Mouse (Mus musculus): ENCODE measurements at regions not wholly inside any gene's neighbourhood (a gene's known extent, or its start where the extent isn't known, plus 50 kb on each side); places are given as distances from the start of the nearest gene placed in this dataset.

- DNase-seq (ENCODE audit: low read depth, low spot score) = no peak
Measured at GRCm38 (mm10) chr15:61411821-61412220, 489.0 kb upstream of the A1bg start.

- DNase-seq (ENCODE audit: low read depth, low spot score) = no peak
Measured at GRCm38 (mm10) chr15:61410789-61411188, 488.0 kb upstream of the A1bg start.

- DNase-seq (ENCODE audit: low read depth, low spot score) = no peak
Measured at GRCm38 (mm10) chr15:61408621-61409020, 485.8 kb upstream of the A1bg start.

GRCm38 (mm10) chr15:61400720-61401119 is 477.9 kb upstream of the A1bg start:
- DNase-seq (ENCODE audit: low read depth, low spot score) = no peak

GRCm38 (mm10) chr15:61399971-61400370 is 477.2 kb upstream of the A1bg start:
- DNase-seq (ENCODE audit: low read depth, low spot score) = no peak

GRCm38 (mm10) chr15:61398829-61399228 is 476.0 kb upstream of the A1bg start:
- no peak for DNase-seq (ENCODE audit: low read depth, low spot score)

GRCm38 (mm10) chr15:61397061-61397460 is 474.2 kb upstream of the A1bg start:
- DNase-seq (ENCODE audit: low read depth, low spot score) = no peak

- DNase-seq (ENCODE audit: low read depth, low spot score) = no peak
Measured at GRCm38 (mm10) chr15:61395296-61395826, 472.5 kb upstream of the A1bg start.

- DNase-seq (ENCODE audit: low read depth, low spot score) = no peak
Measured at GRCm38 (mm10) chr15:61380666-61381065, 457.9 kb upstream of the A1bg start.

- no peak for DNase-seq (ENCODE audit: low read depth, low spot score)
Measured at GRCm38 (mm10) chr15:61366276-61366675, 443.5 kb upstream of the A1bg start.

- DNase-seq (ENCODE audit: low read depth, low spot score) = no peak
Measured at GRCm38 (mm10) chr15:61365511-61365910, 442.7 kb upstream of the A1bg start.

GRCm38 (mm10) chr15:61364461-61364860 is 441.6 kb upstream of the A1bg start:
- DNase-seq (ENCODE audit: low read depth, low spot score) = no peak

GRCm38 (mm10) chr15:61361254-61361653 is 438.4 kb upstream of the A1bg start:
- no peak for DNase-seq (ENCODE audit: low read depth, low spot score)

- no peak for DNase-seq (ENCODE audit: low read depth, low spot score)
Measured at GRCm38 (mm10) chr15:61355344-61355743, 432.5 kb upstream of the A1bg start.

- no peak for DNase-seq (ENCODE audit: low read depth, low spot score)
Measured at GRCm38 (mm10) chr15:61351729-61352342, 429.0 kb upstream of the A1bg start.

GRCm38 (mm10) chr15:61345101-61345500 is 422.3 kb upstream of the A1bg start:
- DNase-seq (ENCODE audit: low read depth, low spot score) = no peak

- DNase-seq (ENCODE audit: low read depth, low spot score) = no peak
Measured at GRCm38 (mm10) chr15:61342618-61343017, 419.8 kb upstream of the A1bg start.

GRCm38 (mm10) chr15:61327925-61328324 is 405.1 kb upstream of the A1bg start:
- DNase-seq (ENCODE audit: low read depth, low spot score) = no peak

- no peak for DNase-seq (ENCODE audit: low read depth, low spot score)
Measured at GRCm38 (mm10) chr15:61322243-61322642, 399.4 kb upstream of the A1bg start.

- DNase-seq (ENCODE audit: low read depth, low spot score) = no peak
Measured at GRCm38 (mm10) chr15:61309452-61310165, 386.8 kb upstream of the A1bg start.

GRCm38 (mm10) chr15:61308936-61309335 is 386.1 kb upstream of the A1bg start:
- no peak for DNase-seq (ENCODE audit: low read depth, low spot score)

- DNase-seq (ENCODE audit: low read depth, low spot score) = no peak
Measured at GRCm38 (mm10) chr15:61304546-61304945, 381.7 kb upstream of the A1bg start.

GRCm38 (mm10) chr15:61299796-61300195 is 377.0 kb upstream of the A1bg start:
- no peak for DNase-seq (ENCODE audit: low read depth, low spot score)
